Mouse (Mus musculus): ENCODE measurements at regions not wholly inside any gene's neighbourhood (a gene's known extent, or its start where the extent isn't known, plus 50 kb on each side); places are given as distances from the start of the nearest gene placed in this dataset.
A peak's percentile ranks its signal among the peaks of the same experiment; 100 is the strongest.

DNA sequence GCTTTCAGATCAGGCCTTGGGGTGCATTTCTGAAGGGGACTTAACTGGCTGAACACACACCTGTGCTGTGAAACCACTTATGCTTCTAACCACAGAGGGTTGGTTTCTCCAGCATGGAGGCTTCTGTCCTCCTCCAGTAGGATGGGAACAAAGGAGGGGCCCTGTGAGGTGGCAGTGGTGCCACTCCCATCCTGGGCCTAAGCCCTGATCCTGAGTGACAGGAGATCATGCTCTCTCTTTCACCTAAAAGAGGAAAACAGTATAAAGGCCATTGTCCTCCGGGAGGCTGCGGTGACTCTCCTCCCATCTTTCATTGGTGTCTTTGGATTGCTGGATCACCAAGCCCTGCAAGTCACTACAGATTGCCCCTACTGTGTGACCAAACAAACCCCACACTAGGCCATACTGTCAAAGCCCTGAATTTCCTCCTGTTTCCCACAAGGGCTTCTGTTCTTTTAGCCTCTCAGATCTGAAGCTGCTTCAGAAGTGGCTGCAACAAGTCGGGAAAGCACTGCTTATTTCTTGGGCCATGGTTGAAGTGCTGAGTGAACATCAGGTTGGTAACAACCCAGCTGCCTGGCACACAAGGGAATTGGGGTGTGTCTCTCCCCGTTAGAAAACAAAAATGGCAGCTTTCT lies 175.4 kb upstream of the Camk1g start:
- H3K4me2 ChIP-seq (ENCODE audit: low read depth), result no peak overlapping the region
- no peaks in the 10 kb centered on the region for H3K36me3 ChIP-seq (ENCODE audit: control insufficient read depth, insufficient read depth)
- no peaks in the 10 kb centered on the region for H3K27me3 ChIP-seq (ENCODE audit: control insufficient read depth, insufficient read depth, insufficient read length)
- no peaks in the 10 kb centered on the region for H3K79me2 ChIP-seq (ENCODE audit: control insufficient read depth, insufficient read depth)
- no peak overlapping the region for H3K4me3 ChIP-seq
- TF ChIP-seq SRF (IDR thresholded peaks at IDR 0.05; ENCODE audit: control insufficient read depth, insufficient read length, low read depth) (no peak), TCF12 (IDR thresholded peaks at IDR 0.05; ENCODE audit: insufficient read depth, poor library complexity, severe bottlenecking) (no peak), MYOD1 (IDR thresholded peaks at IDR 0.05; ENCODE audit: control insufficient read depth in 1 of 3, insufficient read length in 2 of 3, low read depth in 2 of 3) (no peak), MYOG (IDR thresholded peaks at IDR 0.05; ENCODE audit: control insufficient read depth in 1 of 3, insufficient read depth in 1 of 3, insufficient read length in 2 of 3, low read depth in 2 of 3) (no peak)
- H3ac ChIP-seq (ENCODE audit: control insufficient read depth, insufficient read length), result no peak overlapping the region

DNA sequence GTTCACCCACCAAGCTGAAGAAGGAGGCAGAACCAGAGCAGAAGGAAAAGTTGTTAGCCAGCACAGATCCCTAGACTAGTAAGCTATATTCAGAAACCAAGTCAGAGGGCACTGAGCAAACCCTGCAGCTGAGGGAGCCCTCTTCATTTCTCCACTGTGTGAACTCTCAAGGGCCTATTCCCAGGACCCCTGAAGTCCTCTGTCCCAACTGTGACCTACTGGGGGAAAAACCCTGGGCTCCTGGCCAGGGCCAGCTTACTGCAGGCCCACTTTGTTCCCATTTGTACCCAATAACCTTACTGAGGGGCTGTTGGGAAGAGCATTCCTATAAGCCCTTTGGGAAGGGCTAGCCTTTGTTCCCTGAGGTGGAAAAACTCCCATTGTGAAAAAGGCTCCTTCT lies 174.7 kb upstream of the Camk1g start:
- no peaks in the 10 kb centered on the region for H3K27me3 ChIP-seq (ENCODE audit: control insufficient read depth, insufficient read depth, insufficient read length)
- TF ChIP-seq E2F4 (IDR thresholded peaks at IDR 0.05; ENCODE audit: insufficient read depth) (no peak), USF1 (IDR thresholded peaks at IDR 0.05; ENCODE audit: low read depth) (no peak), TCF3 (IDR thresholded peaks at IDR 0.05; ENCODE audit: insufficient read length, low read depth) (no peak), REST (IDR thresholded peaks at IDR 0.05; ENCODE audit: insufficient read depth, insufficient read length) (no peak), MYOD1 (IDR thresholded peaks at IDR 0.05; ENCODE audit: control insufficient read depth in 1 of 3, insufficient read length in 2 of 3, low read depth in 2 of 3) (no peak), CEBPB (IDR thresholded peaks at IDR 0.05; ENCODE audit: insufficient read depth, poor library complexity, severe bottlenecking) (no peak), POLR2AphosphoS2 (IDR thresholded peaks at IDR 0.05; ENCODE audit: insufficient read length, low read depth) (no peak), MAX (IDR thresholded peaks at IDR 0.05; ENCODE audit: low read depth) (no peak), SRF (IDR thresholded peaks at IDR 0.05; ENCODE audit: control insufficient read depth, insufficient read length, low read depth) (no peak), POLR2A (IDR thresholded peaks at IDR 0.05; ENCODE audit: insufficient read length, low read depth) (no peak), TCF12 (IDR thresholded peaks at IDR 0.05; ENCODE audit: insufficient read depth, poor library complexity, severe bottlenecking) (no peak), MYOG (IDR thresholded peaks at IDR 0.05; ENCODE audit: control insufficient read depth in 1 of 3, insufficient read depth in 1 of 3, insufficient read length in 2 of 3, low read depth in 2 of 3) (no peak)
- H3K79me2 ChIP-seq (ENCODE audit: control insufficient read depth, insufficient read depth), result no peaks in the 10 kb centered on the region
- H3K4me3 ChIP-seq, result no peak overlapping the region
- no peaks in the 10 kb centered on the region for H3K36me3 ChIP-seq (ENCODE audit: control insufficient read depth, insufficient read depth)
- no peak overlapping the region for H3ac ChIP-seq (ENCODE audit: control insufficient read depth, insufficient read length)
- no peak overlapping the region for H3K4me2 ChIP-seq (ENCODE audit: low read depth)

DNA sequence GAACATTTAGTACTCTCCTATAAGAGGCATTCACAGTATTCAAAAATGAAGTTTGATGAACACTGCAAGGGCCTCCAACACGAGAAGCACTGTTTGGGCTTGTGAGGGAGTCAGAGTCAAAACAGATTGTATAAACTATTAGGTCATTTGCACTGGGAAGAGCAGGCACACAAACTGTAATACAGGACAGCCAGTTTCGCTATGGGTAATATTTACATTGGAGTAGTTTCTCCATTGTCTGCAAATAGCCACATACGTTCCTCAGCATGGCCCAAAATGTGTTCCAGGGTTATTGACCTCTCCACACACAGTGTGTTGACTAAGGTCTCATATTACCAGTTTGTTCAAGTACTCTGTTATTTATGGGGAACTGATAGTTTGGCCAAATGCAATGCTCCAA lies 173.7 kb upstream of the Camk1g start:
- no peaks in the 10 kb centered on the region for H3K27me3 ChIP-seq (ENCODE audit: control insufficient read depth, insufficient read depth, insufficient read length)
- no peak overlapping the region for H3K4me3 ChIP-seq
- H3K4me2 ChIP-seq (ENCODE audit: low read depth), result peak overlapping the region; percentile 24
- no peak overlapping the region for H3ac ChIP-seq (ENCODE audit: control insufficient read depth, insufficient read length)
- TF ChIP-seq SRF (IDR thresholded peaks at IDR 0.05; ENCODE audit: control insufficient read depth, insufficient read length, low read depth) (no peak), MYOD1 (IDR thresholded peaks at IDR 0.05; ENCODE audit: control insufficient read depth in 1 of 3, insufficient read length in 2 of 3, low read depth in 2 of 3) (no peak), MAX (IDR thresholded peaks at IDR 0.05; ENCODE audit: low read depth) (no peak), USF1 (IDR thresholded peaks at IDR 0.05; ENCODE audit: low read depth) (no peak), MYOG (IDR thresholded peaks at IDR 0.05; ENCODE audit: control insufficient read depth in 1 of 3, insufficient read depth in 1 of 3, insufficient read length in 2 of 3, low read depth in 2 of 3) (no peak), TCF3 (IDR thresholded peaks at IDR 0.05; ENCODE audit: insufficient read length, low read depth) (no peak), POLR2A (IDR thresholded peaks at IDR 0.05; ENCODE audit: insufficient read length, low read depth) (no peak), POLR2AphosphoS2 (IDR thresholded peaks at IDR 0.05; ENCODE audit: insufficient read length, low read depth) (no peak), TCF12 (IDR thresholded peaks at IDR 0.05; ENCODE audit: insufficient read depth, poor library complexity, severe bottlenecking) (no peak), REST (IDR thresholded peaks at IDR 0.05; ENCODE audit: insufficient read depth, insufficient read length) (no peak)
- no peaks in the 10 kb centered on the region for H3K36me3 ChIP-seq (ENCODE audit: control insufficient read depth, insufficient read depth)
- H3K79me2 ChIP-seq (ENCODE audit: control insufficient read depth, insufficient read depth), result no peaks in the 10 kb centered on the region

DNA sequence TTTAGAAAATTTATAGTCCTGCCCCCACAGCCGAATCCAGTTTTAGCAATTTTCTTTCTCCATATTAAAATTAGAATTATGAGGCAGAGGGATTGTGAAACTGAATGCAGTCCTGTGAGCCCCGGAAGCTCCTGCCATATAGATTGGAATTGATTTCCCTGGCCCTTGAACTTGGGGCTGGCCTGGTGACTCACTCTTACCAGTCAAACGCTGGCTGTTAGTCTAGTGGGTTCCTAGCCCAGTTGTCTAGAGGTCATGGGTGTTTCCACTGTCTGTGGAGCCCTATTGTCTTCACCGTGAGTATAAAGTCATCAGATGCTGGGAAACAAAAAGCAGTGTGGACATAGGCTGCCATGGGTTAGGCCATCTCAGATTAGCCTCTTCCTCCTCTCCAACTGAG lies 173.2 kb upstream of the Camk1g start:
- no peak for TF ChIP-seq SRF (IDR thresholded peaks at IDR 0.05; ENCODE audit: control insufficient read depth, insufficient read length, low read depth)
- peak; percentile 95 for TF ChIP-seq CEBPB (IDR thresholded peaks at IDR 0.05; ENCODE audit: insufficient read depth, poor library complexity, severe bottlenecking)
- TF ChIP-seq MAX (IDR thresholded peaks at IDR 0.05; ENCODE audit: low read depth), result no peak
- no peak overlapping the region for H3ac ChIP-seq (ENCODE audit: control insufficient read depth, insufficient read length)

DNA sequence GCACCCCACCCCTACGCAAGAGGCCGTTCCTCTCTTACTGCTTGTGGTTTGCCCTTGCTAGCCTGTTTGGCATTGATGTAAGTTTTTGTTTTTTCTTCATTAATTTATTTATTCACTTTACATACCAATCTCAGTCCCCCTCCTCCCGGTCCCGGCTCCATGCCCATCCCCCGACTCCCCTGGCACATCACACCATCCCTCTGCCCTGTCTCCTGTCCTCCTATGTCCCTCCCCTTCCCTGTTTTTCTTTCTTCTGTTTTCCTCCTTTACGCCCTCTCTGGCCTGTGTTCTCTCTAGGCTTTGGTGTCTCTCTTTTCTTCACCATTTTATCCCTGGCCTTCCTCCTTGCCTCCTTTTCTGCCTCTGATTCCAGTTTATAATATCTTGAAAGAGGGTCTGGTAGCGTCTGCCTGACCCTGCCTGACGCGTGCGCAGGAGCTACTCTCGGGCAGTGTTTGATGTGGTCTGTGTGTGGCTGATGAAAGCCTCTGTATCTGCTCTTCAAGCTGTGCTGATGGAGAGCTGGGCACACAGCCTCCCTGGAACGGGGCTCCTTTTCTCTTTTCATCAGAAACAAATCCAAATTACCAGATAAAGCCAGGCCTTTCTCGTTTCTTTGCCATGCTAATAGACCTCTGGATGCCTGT lies 172.0 kb upstream of the Camk1g start:
- Histone ChIP-seq H3K36me3 (ENCODE audit: control insufficient read depth, insufficient read depth) (no peaks in the 10 kb centered on the region), H3K27me3 (ENCODE audit: control insufficient read depth, insufficient read depth, insufficient read length) (no peaks in the 10 kb centered on the region), H3K4me3 (no peak overlapping the region), H3ac (ENCODE audit: control insufficient read depth, insufficient read length) (no peak overlapping the region), H3K4me2 (ENCODE audit: low read depth) (no peak overlapping the region), H3K79me2 (ENCODE audit: control insufficient read depth, insufficient read depth) (no peaks in the 10 kb centered on the region)
- TF ChIP-seq MAX (IDR thresholded peaks at IDR 0.05; ENCODE audit: low read depth), result no peak
- TF ChIP-seq E2F4 (IDR thresholded peaks at IDR 0.05; ENCODE audit: insufficient read depth), result no peak
- TF ChIP-seq MYOG (IDR thresholded peaks at IDR 0.05; ENCODE audit: control insufficient read depth in 1 of 3, insufficient read depth in 1 of 3, insufficient read length in 2 of 3, low read depth in 2 of 3), result no peak
- no peak for TF ChIP-seq SRF (IDR thresholded peaks at IDR 0.05; ENCODE audit: control insufficient read depth, insufficient read length, low read depth)
- no peak for TF ChIP-seq POLR2A (IDR thresholded peaks at IDR 0.05; ENCODE audit: insufficient read length, low read depth)
- TF ChIP-seq POLR2AphosphoS2 (IDR thresholded peaks at IDR 0.05; ENCODE audit: insufficient read length, low read depth), result no peak
- TF ChIP-seq REST (IDR thresholded peaks at IDR 0.05; ENCODE audit: insufficient read depth, insufficient read length), result no peak
- TF ChIP-seq TCF12 (IDR thresholded peaks at IDR 0.05; ENCODE audit: insufficient read depth, poor library complexity, severe bottlenecking), result no peak
- no peak for TF ChIP-seq MYOD1 (IDR thresholded peaks at IDR 0.05; ENCODE audit: control insufficient read depth in 1 of 3, insufficient read length in 2 of 3, low read depth in 2 of 3)

More for the DNA sequence above, 173.2 kb upstream of the Camk1g start:
- Histone ChIP-seq H3K4me3 (no peak overlapping the region), H3K27me3 (ENCODE audit: control insufficient read depth, insufficient read depth, insufficient read length) (no peaks in the 10 kb centered on the region), H3K36me3 (ENCODE audit: control insufficient read depth, insufficient read depth) (no peaks in the 10 kb centered on the region), H3K4me2 (ENCODE audit: low read depth) (peak overlapping the region; percentile 24), H3K79me2 (ENCODE audit: control insufficient read depth, insufficient read depth) (no peaks in the 10 kb centered on the region)

All from myocyte (in vitro differentiated cells).